ENCODE assay signal across 14 mouse cellular contexts in genomic region chr5:139405478-139405877, GRCm38 (mm10). TPM values are rescaled to one million over a fixed set of nuclear protein-coding genes. Genes with fewer than 3 reads are reported as not detected.
DNase-seq lines count a peak whose midpoint lies in the region; ATAC-seq and TF ChIP-seq lines count a peak whose summit lies in the region.
"Had no signal": no experiment of that assay in that cellular context is flagged by ENCODE, and none has a peak within 500 bp of the region (broad histone marks: within the 10 kb centered on the region; RNA-seq: fewer than 3 reads in every experiment).

No protein-coding gene starts in this region.

- H3K4me2 ChIP-seq in hindbrain, postnatal 0 days (ENCODE audit: low read depth, low read length): no peak overlapping the region
- no peak overlapping the region for H3K4me2 ChIP-seq in hindbrain, embryonic 13.5 days
- peak overlapping the region; percentile 39 for H3K4me2 ChIP-seq in liver, embryonic 15.5 days
- H3K4me2 ChIP-seq: forebrain, embryonic 15.5 days had no signal

- no peak overlapping the region for H3K4me3 ChIP-seq in hindbrain, embryonic 10.5 days
- H3K4me3 ChIP-seq in hindbrain, postnatal 0 days (ENCODE audit: low read length): no peak overlapping the region
- peak overlapping the region; percentile 65 for H3K4me3 ChIP-seq in bone marrow, adult 2 months (replicated peaks; ENCODE audit: control insufficient read depth, low read depth, low read length)
- H3K4me3 ChIP-seq in hindbrain, embryonic 13.5 days: no peak overlapping the region
- peak overlapping the region; percentile 22 for H3K4me3 ChIP-seq in liver, embryonic 15.5 days (replicated peaks)
- H3K4me3 ChIP-seq: forebrain, embryonic 15.5 days had no signal

- DNase-seq in hindbrain, embryonic 10.5 days (ENCODE audit: low spot score): no peak
- DNase-seq in hindbrain, postnatal 0 days (ENCODE audit: low spot score): no peak
- DNase-seq in layer of hippocampus, postnatal 25 days (ENCODE audit: extremely low spot score in 1 of 2, low spot score in 1 of 2): no peak
- no peak for DNase-seq in right cerebral cortex, postnatal 25 days
- DNase-seq in cerebellum, postnatal 10 days: no peak

- no peak for TF ChIP-seq CTCF in hindbrain, postnatal 0 days (IDR thresholded peaks at IDR 0.05; ENCODE audit: low read depth)
- no peak for TF ChIP-seq CTCF in bone marrow, adult 2 months (IDR thresholded peaks at IDR 0.05; ENCODE audit: control insufficient read depth, insufficient read depth, low read length)

- H3K4me1 ChIP-seq in hindbrain, embryonic 10.5 days (replicated peaks): peaks cover 46% of the 10 kb centered on the region
- 0 out of 2 replicates have a peak, but pooled peaks cover 5% of the 10 kb centered on the region for H3K4me1 ChIP-seq in hindbrain, postnatal 0 days (ENCODE audit: insufficient read depth, low read length)
- peaks cover 14% of the 10 kb centered on the region for H3K4me1 ChIP-seq in bone marrow, adult 2 months (ENCODE audit: control insufficient read depth, insufficient read depth, low read length)
- peaks cover 32% of the 10 kb centered on the region for H3K4me1 ChIP-seq in hindbrain, embryonic 13.5 days (replicated peaks)
- H3K4me1 ChIP-seq in liver, embryonic 15.5 days (replicated peaks): peaks cover 44% of the 10 kb centered on the region
- H3K4me1 ChIP-seq: forebrain, embryonic 15.5 days had no signal

- H3K36me3 ChIP-seq in hindbrain, embryonic 10.5 days: 0 out of 2 replicates have a peak, but pooled peaks cover 3% of the 10 kb centered on the region
- H3K36me3 ChIP-seq in hindbrain, postnatal 0 days (ENCODE audit: insufficient read depth, low read length): no peaks in the 10 kb centered on the region
- no peaks in the 10 kb centered on the region for H3K36me3 ChIP-seq in hindbrain, embryonic 13.5 days
- no peaks in the 10 kb centered on the region for H3K36me3 ChIP-seq in liver, embryonic 15.5 days (replicated peaks)
- H3K36me3 ChIP-seq: forebrain, embryonic 15.5 days had no signal

- no peak overlapping the region for H3K9ac ChIP-seq in hindbrain, postnatal 0 days (replicated peaks; ENCODE audit: low read length)
- H3K9ac ChIP-seq in hindbrain, embryonic 13.5 days: no peak overlapping the region
- no peak overlapping the region; the same call in 1 of the 2 replicates for H3K9ac ChIP-seq in liver, embryonic 15.5 days
- H3K9ac ChIP-seq: forebrain, embryonic 15.5 days had no signal

- no peaks in the 10 kb centered on the region for H3K9me3 ChIP-seq in hindbrain, embryonic 10.5 days
- H3K9me3 ChIP-seq in hindbrain, postnatal 0 days (ENCODE audit: low read length): no peaks in the 10 kb centered on the region
- no peaks in the 10 kb centered on the region for H3K9me3 ChIP-seq in hindbrain, embryonic 13.5 days
- H3K9me3 ChIP-seq in liver, embryonic 15.5 days (replicated peaks): no peaks in the 10 kb centered on the region
- H3K9me3 ChIP-seq: forebrain, embryonic 15.5 days had no signal

- H3K27me3 ChIP-seq in hindbrain, embryonic 10.5 days (ENCODE audit: insufficient read depth, poor library complexity, severe bottlenecking): no peaks in the 10 kb centered on the region
- H3K27me3 ChIP-seq in hindbrain, postnatal 0 days (ENCODE audit: insufficient read depth, low read length): no peaks in the 10 kb centered on the region
- no peaks in the 10 kb centered on the region for H3K27me3 ChIP-seq in hindbrain, embryonic 13.5 days
- no peaks in the 10 kb centered on the region for H3K27me3 ChIP-seq in liver, embryonic 15.5 days
- H3K27me3 ChIP-seq: forebrain, embryonic 15.5 days had no signal

- peak overlapping the region; percentile 62; the same call in 1 of the 2 replicates for H3K27ac ChIP-seq in hindbrain, embryonic 10.5 days
- no peak overlapping the region; the same call in 1 of the 2 replicates for H3K27ac ChIP-seq in hindbrain, postnatal 0 days
- H3K27ac ChIP-seq in bone marrow, adult 2 months (ENCODE audit: control insufficient read depth, insufficient read depth, low read depth, low read length, poor library complexity): peak overlapping the region; percentile 90
- peak overlapping the region; percentile 48; the same call in 1 of the 2 replicates for H3K27ac ChIP-seq in hindbrain, embryonic 13.5 days
- peak overlapping the region; percentile 73 for H3K27ac ChIP-seq in liver, embryonic 15.5 days (replicated peaks)
- H3K27ac ChIP-seq: forebrain, embryonic 15.5 days had no signal

- no peak for ATAC-seq in hindbrain, postnatal 0 days
- ATAC-seq in hindbrain, embryonic 13.5 days (ENCODE audit: low FRiP score): no peak
- no peak for ATAC-seq in liver, embryonic 15.5 days (ENCODE audit: insufficient read depth)
- ATAC-seq: CD4-positive, CD25-positive, alpha-beta regulatory T cell, adult 4 months; forebrain, embryonic 15.5 days; inflammation-experienced regulatory T-cells, adult 6 months had no signal

- 84% methylated on average over 7 of the region's 7 CpGs for WGBS in hindbrain, embryonic 10.5 days
- WGBS in hindbrain, postnatal 0 days: 78% methylated on average over 7 of the region's 7 CpGs
- WGBS in bone marrow, adult 2 months: 25% methylated on average over 7 of the region's 7 CpGs
- WGBS in hindbrain, embryonic 13.5 days: 75% methylated on average over 7 of the region's 7 CpGs
- 28% methylated on average over 7 of the region's 7 CpGs for WGBS in liver, embryonic 15.5 days (ENCODE audit: insufficient replicate concordance)

- no peak for TF ChIP-seq POLR2A in bone marrow, adult 2 months (IDR thresholded peaks at IDR 0.05; ENCODE audit: borderline replicate concordance, control insufficient read depth, low read depth, low read length)

RNA-seq across cellular contexts. Expression of gene C130050O18Rik, which starts 0.4 kb away (rescaled TPM):
- polyA plus RNA-seq in hindbrain, embryonic 10.5 days (2016; fragmentation: Nextera tagmentation; extraction: Ambion mirVana): 0.43 TPM in 1 of 2 replicates, not detected in the other
- total RNA-seq in hindbrain, postnatal 0 days (2014; rRNA removed): 1.1 TPM in 1 of 2 replicates, not detected in the other
- 0.34 TPM in 1 of 2 replicates, not detected in the other for polyA plus RNA-seq in hindbrain, postnatal 0 days (2015; fragmentation: Nextera tagmentation; extraction: Ambion mirVana)
- 0.88 and 4.0 TPM in 2 replicates for polyA plus RNA-seq in bone marrow, adult 2 months (2011; ENCODE audit: insufficient read depth, insufficient read length, low replicate concordance, missing spikeins)
- polyA plus RNA-seq in hindbrain, embryonic 13.5 days (2015; fragmentation: Nextera tagmentation; extraction: Ambion mirVana): 0.13 and 0.22 TPM in 2 replicates
- polyA plus RNA-seq in liver, embryonic 15.5 days (2015; fragmentation: Nextera tagmentation; extraction: Ambion mirVana): 1.9 and 2.4 TPM in 2 replicates
- total RNA-seq in layer of hippocampus, postnatal 25 days (2021): under 1 TPM; 0.25 to 0.33 TPM
- polyA plus RNA-seq: CD4-positive, CD25-positive, alpha-beta regulatory T cell, adult 4 months; inflammation-experienced regulatory T-cells, adult 6 months had no signal

RNA-seq across cellular contexts. Expression of gene Gper1, which starts 17.5 kb away (rescaled TPM):
- 0.40 and 0.76 TPM in 2 replicates for polyA plus RNA-seq in hindbrain, embryonic 10.5 days (2016; fragmentation: Nextera tagmentation; extraction: Ambion mirVana)
- total RNA-seq in hindbrain, postnatal 0 days (2014; rRNA removed): 5.8 and 9.6 TPM in 2 replicates
- polyA plus RNA-seq in hindbrain, postnatal 0 days (2015; fragmentation: Nextera tagmentation; extraction: Ambion mirVana): 5.6 and 6.2 TPM in 2 replicates
- polyA plus RNA-seq in bone marrow, adult 2 months (2011; ENCODE audit: insufficient read depth, insufficient read length, low replicate concordance, missing spikeins): not detected in 2 replicates
- 7.6 and 7.9 TPM in 2 replicates for polyA plus RNA-seq in hindbrain, embryonic 13.5 days (2015; fragmentation: Nextera tagmentation; extraction: Ambion mirVana)
- polyA plus RNA-seq in liver, embryonic 15.5 days (2015; fragmentation: Nextera tagmentation; extraction: Ambion mirVana): 0.10 and 0.14 TPM in 2 replicates
- total RNA-seq in layer of hippocampus, postnatal 25 days (2021): 1 to 10 TPM; 2.3 to 2.8 TPM
- polyA plus RNA-seq: CD4-positive, CD25-positive, alpha-beta regulatory T cell, adult 4 months; inflammation-experienced regulatory T-cells, adult 6 months had no signal

RNA-seq across cellular contexts. Expression of gene Gpr146, which starts 28.0 kb away (rescaled TPM):
- 2.0 and 2.8 TPM in 2 replicates for polyA plus RNA-seq in hindbrain, embryonic 10.5 days (2016; fragmentation: Nextera tagmentation; extraction: Ambion mirVana)
- total RNA-seq in hindbrain, postnatal 0 days (2014; rRNA removed): 8.1 and 10.1 TPM in 2 replicates
- polyA plus RNA-seq in hindbrain, postnatal 0 days (2015; fragmentation: Nextera tagmentation; extraction: Ambion mirVana): 3.7 and 4.4 TPM in 2 replicates
- polyA plus RNA-seq in bone marrow, adult 2 months (2011; ENCODE audit: insufficient read depth, insufficient read length, low replicate concordance, missing spikeins): 14.6 and 20.1 TPM in 2 replicates
- polyA plus RNA-seq in hindbrain, embryonic 13.5 days (2015; fragmentation: Nextera tagmentation; extraction: Ambion mirVana): 1.6 and 2.4 TPM in 2 replicates
- polyA plus RNA-seq in liver, embryonic 15.5 days (2015; fragmentation: Nextera tagmentation; extraction: Ambion mirVana): 25.0 and 26.4 TPM in 2 replicates
- 10 to 100 TPM; 12.7 to 13.1 TPM for total RNA-seq in layer of hippocampus, postnatal 25 days (2021)

RNA-seq across cellular contexts. Expression of gene Cyp2w1, which starts 53.1 kb away (rescaled TPM):
- not detected in 2 replicates for polyA plus RNA-seq in hindbrain, embryonic 10.5 days (2016; fragmentation: Nextera tagmentation; extraction: Ambion mirVana)
- not detected in 2 replicates for total RNA-seq in hindbrain, postnatal 0 days (2014; rRNA removed)
- polyA plus RNA-seq in hindbrain, postnatal 0 days (2015; fragmentation: Nextera tagmentation; extraction: Ambion mirVana): not detected in 2 replicates
- polyA plus RNA-seq in bone marrow, adult 2 months (2011; ENCODE audit: insufficient read depth, insufficient read length, low replicate concordance, missing spikeins): not detected in 2 replicates
- not detected in 2 replicates for polyA plus RNA-seq in hindbrain, embryonic 13.5 days (2015; fragmentation: Nextera tagmentation; extraction: Ambion mirVana)
- not detected in 2 replicates for polyA plus RNA-seq in liver, embryonic 15.5 days (2015; fragmentation: Nextera tagmentation; extraction: Ambion mirVana)
- total RNA-seq in layer of hippocampus, postnatal 25 days (2021): not detected
- total RNA-seq: layer of hippocampus, postnatal 14 days had no signal
- polyA plus RNA-seq: CD4-positive, CD25-positive, alpha-beta regulatory T cell, adult 4 months; cortical plate, adult 2 months; forebrain, embryonic 15.5 days; gonadal fat pad, adult 2 months; inflammation-experienced regulatory T-cells, adult 6 months had no signal

RNA-seq across cellular contexts. Expression of gene Cox19, which starts 54.3 kb away (rescaled TPM):
- 116 and 147 TPM in 2 replicates for polyA plus RNA-seq in hindbrain, embryonic 10.5 days (2016; fragmentation: Nextera tagmentation; extraction: Ambion mirVana)
- total RNA-seq in hindbrain, postnatal 0 days (2014; rRNA removed): 93.7 and 106 TPM in 2 replicates
- polyA plus RNA-seq in hindbrain, postnatal 0 days (2015; fragmentation: Nextera tagmentation; extraction: Ambion mirVana): 86.3 and 91.0 TPM in 2 replicates
- 27.6 and 39.3 TPM in 2 replicates for polyA plus RNA-seq in bone marrow, adult 2 months (2011; ENCODE audit: insufficient read depth, insufficient read length, low replicate concordance, missing spikeins)
- 116 and 124 TPM in 2 replicates for polyA plus RNA-seq in hindbrain, embryonic 13.5 days (2015; fragmentation: Nextera tagmentation; extraction: Ambion mirVana)
- 44.3 and 49.3 TPM in 2 replicates for polyA plus RNA-seq in liver, embryonic 15.5 days (2015; fragmentation: Nextera tagmentation; extraction: Ambion mirVana)
- 10 to 100 TPM; 66.7 to 67.9 TPM for total RNA-seq in layer of hippocampus, postnatal 25 days (2021)

Comparison
In these comparisons a context has a peak if more than half of its experiments do, and no peak if none do; other contexts are left out.
1. H3K4me3 ChIP-seq: peak in bone marrow, adult 2 months (single experiment) and liver, embryonic 15.5 days (single experiment); none in hindbrain, embryonic 10.5 days (single experiment), hindbrain, postnatal 0 days (single experiment) and hindbrain, embryonic 13.5 days (single experiment).